Mouse (Mus musculus) cerebellum, postnatal 4 days (tissue): ENCODE measurements around the gene Lars2.
A peak's percentile ranks its signal among the peaks of the same experiment; 100 is the strongest.
"Not testable (repeated sequence)": the region's sequence is repeated elsewhere in the genome, so short reads cannot be mapped to it uniquely, and the experiment has no call there.

Experiments used
- DNase-seq, 2 experiments: peaks; one replicate each; pipeline ENCODE4 v3.0.0; 2022; ENCODE audit warnings: low spot score in 2 of 2, mixed read lengths in 1 of 2

Lars2 gene

DNA sequence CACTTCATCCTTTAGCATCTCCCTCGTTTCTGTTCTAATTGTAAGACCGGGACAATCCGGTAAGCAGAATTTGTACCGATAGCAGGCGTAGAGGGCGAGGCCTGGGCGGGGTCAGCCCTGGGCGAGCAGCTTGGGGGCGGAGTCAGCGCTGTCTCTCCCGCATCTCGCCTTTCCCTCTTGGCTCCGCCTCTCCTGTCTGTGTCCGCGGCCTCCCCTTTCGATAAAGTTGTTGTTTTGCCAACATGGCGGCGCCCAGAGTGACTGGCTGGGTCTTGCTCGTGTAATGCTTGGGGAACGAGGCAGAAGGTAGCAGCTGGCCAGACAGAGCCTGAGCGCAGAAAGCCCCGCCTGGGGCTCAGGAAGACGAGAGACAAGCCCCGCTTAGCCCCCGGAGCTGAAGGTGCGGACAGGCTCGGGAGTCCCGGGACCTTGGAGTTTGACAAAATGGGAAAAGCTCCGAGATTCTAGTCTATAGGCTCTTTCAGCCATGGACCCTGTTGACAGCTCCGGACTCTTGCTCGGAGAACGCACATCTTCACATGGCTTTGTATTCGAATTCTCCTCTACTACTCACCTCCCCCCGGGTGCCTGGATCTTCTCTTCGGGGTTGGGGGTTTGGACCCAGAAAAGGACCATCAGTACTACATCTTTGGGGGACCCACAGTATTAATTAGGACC is at the start of gene Lars2:
Lars2 (plus strand) TSS at position 220 of the 678 bp plus-strand sequence.
- peak; percentile 86 to 90 for DNase-seq

DNA sequence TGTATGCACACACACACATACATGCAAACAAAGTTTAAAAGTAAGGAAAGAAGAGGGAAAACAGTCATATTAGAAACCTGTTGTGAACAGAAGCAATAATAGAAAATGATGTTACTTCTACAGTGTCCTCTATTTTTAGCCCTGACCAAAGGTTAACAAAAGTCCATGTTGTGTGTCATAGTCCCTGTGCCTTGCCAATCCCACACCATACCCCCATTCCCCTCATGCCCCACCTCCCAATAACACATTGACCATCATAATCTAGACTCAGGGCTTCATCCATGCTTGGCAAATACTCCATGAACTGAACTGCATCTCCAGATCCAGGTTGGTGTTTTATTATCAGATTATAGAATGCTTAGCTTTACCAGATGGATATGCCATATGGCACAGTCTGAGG is 40.6 kb upstream of the Lars2 start:
- no peak for DNase-seq

- no peak for DNase-seq
Observed at GRCm38 (mm10) chr9:123328336-123328735, 38.4 kb upstream of the Lars2 start.

DNA sequence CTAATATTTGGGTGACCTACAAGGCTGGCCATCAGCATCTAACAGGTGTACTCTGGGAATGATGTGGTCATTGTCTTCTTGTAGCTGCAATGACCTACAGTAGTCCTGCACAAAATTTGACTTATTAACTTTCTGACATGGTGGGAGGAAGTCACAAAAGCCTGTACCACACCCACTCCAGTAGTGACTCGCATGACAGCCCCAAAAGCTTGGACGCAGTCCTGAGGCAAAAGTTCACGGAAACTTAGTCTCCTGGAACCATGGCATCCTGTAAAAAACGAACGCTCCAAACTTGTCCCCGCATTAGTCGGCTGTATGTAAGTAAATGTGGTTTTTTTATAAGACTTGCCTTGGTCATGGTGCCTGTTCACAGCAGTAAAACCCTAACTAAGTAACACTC is 36.9 kb upstream of the Lars2 start:
- no peak for DNase-seq

- DNase-seq = not testable (repeated sequence)
Observed at GRCm38 (mm10) chr9:123330271-123330670, 36.5 kb upstream of the Lars2 start.

DNA sequence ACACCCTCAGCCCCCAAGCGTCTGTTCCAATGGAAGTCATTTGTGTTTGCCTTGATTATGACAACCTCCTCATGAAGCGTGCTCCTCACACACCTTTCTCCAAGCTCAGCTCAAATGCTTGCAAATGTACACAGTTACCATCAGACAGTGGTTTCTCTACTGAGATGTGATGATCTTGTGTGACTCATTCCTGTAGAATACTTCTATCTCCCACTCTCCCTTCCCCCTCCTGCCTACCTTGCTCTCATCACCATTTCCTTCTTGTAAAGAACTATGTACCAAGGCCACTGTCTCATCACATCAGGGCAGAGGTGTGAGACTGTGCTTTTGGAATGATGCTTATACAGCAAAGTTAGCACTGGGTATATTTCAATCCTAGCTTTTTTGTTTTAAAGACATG is 33.2 kb upstream of the Lars2 start:
- no peak for DNase-seq

DNA sequence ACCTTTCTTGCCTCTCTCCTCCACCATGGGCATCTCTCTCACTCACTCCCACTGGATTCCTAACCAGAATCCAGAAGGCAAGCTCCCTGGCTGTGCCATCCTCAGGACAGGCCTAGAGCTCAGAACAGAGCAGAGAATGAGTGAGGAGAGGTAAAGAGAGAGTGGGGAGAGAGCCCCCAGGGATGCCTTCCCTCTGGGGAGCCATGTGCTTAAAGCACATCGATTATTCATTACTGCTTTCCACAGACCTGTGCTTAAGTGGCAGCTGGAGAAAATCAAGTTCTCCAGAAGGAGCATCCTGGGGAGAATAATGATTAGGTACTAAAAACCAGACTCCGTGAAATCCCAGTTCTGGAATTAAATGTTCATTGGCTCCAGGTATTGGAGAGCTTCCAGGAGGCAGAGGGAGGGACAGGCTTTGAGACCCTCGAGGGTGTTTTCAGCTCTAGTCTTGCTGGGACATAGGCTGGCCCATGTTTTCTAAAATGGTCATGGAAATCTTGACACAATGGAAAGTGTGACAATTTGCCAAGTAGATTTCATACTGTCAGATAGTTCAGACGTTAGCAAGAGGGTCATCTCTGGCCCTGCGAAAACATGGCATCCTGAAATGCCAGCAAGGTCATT is 31.6 kb upstream of the Lars2 start:
- DNase-seq = no peak

GRCm38 (mm10) chr9:123339651-123340144 is 27.0 kb upstream of the Lars2 start:
- DNase-seq = no peak

GRCm38 (mm10) chr9:123341256-123341655 is 25.5 kb upstream of the Lars2 start:
- DNase-seq = no peak

DNA sequence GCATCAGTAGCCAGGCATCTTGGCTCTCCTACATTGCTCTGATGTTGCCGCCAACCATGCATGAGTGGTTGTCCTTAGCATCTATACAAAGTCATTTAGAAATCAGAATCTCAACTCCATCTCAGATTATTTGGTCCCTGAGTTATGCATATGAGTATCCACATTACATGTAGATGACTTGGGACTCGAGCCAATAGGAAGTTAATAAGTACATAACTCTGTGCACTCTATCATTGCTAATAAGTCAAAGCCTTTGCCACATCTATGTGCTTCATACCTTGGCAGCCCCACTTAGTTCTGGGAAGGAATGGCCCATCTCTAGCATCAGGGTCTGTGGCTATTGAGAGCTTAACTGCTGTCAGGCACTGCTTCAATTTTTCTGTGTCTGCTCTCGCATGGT is 23.7 kb upstream of the Lars2 start:
- no peak for DNase-seq

- DNase-seq = not testable (repeated sequence)
Observed at GRCm38 (mm10) chr9:123349286-123349685, 17.4 kb upstream of the Lars2 start.

DNA sequence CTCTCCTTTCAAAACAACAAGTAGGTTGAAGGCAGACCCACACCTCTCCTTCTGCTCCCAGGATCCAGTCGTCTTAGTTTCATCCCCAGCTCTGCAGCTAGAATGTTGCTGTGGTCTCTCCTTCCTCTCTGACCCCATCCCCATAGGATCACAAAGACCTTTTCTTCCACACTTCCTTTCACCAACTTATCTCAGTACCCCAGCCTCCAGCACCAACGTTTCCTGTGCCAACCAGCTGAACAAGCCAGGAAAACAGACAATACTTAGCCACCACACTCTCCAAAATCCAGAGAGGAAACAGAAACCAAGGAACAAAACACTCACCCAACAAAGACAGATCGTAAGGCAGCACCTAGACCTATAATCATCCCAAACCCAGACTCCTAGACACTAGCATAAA is 6.7 kb upstream of the Lars2 start:
- no peak for DNase-seq

DNA sequence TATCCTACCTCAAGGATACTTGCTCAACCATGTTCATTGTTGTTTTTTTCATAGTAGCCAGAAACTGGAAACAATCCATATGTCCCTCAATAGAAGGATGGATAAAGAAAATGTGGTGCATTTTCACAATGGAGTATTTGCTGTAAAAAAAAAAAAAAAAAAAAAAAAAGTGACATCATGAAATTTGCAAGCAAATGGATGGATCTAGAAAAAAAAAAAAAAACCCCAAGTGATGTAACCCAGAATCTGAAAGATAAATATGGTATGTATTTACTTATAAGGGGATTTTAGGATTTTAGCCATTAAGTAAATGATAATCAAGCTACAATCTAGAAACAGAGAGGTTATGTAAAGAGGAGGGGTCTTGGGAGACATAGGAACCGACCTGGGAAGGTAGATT is 1.4 kb upstream of the Lars2 start:
- DNase-seq = no peak

DNA sequence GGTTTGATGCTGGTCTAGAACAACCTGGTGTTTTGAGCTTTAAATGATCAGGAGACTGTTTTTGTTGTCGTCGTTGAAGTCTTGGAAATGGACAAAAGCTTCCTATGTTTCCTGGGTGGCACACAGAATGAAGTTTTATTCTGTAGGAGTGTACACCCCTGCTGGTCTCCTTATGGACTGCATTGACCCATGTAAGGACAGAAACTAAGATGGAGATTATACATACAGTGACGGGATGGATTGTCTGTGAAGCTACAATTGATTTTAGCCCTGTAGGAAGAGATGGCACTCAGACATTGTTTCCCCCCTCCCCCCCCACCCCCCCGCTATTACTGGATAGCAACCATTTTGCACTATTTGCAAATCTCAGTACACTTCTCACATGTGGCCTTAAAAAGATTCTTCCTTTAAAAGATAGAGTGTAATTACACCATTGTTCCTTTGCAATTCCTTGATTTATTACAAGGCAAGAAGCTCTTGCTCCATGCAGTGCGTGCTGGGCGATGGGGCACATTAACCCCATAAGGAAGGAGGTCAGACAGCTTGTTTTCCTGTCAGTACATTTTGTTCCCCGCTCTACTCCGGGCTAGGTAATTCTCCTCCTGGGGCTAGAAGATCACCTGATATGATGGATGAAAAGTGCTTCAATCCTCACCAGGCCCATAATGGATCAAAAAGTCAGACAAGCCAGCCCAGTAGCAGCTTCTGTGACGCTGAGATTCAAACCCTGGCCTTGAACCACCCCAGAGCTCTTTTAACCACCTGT is 602 bp upstream of the Lars2 start:
- no peak for DNase-seq

- DNase-seq = no peak
Observed at GRCm38 (mm10) chr9:123367636-123368035, 909 bp downstream of the Lars2 start.

DNA sequence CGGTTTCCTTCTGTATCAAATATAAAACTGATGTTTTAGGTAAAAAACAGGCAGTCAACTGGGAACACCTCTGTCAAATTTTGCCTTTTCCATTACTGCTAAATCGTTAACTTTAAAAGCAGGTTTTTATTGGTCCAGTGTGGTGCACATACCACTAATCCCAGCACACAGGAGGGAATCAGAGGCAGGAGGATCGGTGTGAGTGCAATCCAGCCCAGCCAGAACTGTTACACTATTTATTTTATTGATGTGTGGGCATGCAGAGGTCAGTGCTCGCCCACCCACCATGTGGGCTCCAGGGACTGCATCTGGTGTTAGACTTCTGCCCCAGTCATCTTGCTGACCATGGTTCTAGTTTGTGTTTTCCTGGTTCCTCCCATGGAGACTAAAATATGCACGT is 15.7 kb downstream of the Lars2 start:
- DNase-seq = no peak

DNA sequence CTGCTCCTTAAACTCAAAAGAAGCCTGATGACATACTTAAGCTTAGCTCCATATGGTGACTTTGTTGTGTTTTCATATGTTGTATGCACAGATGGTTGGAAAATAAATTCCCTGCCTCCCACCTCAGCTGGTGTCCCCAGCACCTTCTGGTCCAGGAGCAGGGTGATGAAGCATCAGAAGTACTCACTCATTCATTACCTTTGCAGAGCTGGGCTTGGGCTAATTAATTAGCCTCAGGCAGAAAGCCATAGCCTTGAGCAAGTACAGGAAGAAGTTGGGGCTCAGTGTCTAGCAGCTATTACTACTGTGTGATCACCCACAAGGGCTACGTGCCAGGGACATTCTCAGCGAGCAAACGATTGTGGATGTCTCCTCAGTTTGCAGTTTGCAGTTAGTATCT is 18.0 kb downstream of the Lars2 start:
- no peak for DNase-seq

GRCm38 (mm10) chr9:123385352-123386198 is 18.8 kb downstream of the Lars2 start:
- no peak for DNase-seq

DNA sequence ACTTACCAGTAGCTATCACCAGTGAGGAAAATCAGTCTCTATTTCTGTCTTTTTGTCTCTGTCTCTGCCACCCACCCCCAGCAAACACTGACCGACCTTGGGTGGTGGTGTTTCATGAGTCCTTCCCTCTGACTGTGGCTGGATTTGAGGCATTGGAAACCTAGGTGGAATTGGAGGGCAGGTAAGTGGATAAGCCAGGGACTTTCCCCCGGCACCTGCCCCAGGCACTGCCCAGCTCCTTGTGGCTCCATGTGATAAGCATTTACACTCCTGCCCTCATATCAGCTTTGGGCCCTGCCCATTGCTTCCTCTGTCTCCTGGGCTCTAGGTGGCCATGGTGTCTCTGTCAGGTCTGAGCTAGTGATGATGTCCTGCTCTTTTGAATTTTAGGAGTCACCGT is 19.6 kb downstream of the Lars2 start:
- DNase-seq = no peak

DNA sequence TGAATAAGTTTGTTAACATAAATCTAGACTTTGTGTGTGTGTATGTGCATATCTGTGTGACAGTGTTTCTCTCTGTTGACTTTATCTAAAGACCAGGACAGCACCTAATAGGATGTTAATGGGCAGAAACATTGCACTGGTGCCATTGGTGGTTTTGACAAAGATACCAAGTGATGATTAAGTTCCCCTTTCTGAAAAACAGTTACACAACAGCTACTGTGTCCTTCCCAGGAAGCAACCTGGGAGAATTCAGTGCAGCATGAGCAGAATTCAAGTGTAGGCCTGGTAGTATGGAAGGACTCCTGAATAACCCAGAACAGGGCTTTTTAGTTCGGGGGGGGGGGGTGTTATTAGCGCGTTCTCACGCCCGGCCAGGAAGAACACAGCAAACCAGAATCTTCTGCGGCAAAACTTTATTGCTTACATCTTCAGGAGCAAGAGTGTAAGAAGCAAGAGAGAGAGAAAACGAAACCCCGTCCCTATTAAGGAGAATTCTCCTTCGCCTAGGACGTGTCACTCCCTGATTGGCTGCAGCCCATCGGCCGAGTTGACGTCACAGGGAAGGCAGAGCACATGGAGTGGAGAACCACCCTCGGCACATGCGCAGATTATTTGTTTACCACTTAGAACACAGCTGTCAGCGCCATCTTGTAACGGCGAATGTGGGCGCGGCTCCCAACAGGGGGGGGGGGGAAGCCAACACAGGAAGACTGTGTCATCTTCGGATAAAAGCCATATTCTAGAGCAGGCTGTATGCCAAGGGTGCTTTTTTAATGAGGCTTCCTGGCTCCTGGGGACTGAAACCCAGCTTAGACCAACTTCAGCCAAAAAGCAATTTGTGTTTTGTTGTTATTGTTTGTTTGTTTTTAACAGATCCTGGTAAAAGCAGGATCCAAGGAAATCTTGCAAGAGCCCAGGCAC is 21.6 kb downstream of the Lars2 start:
- DNase-seq = not testable (repeated sequence)
